Mouse (Mus musculus): ENCODE measurements at regions not wholly inside any gene's neighbourhood (a gene's known extent, or its start where the extent isn't known, plus 50 kb on each side); places are given as distances from the start of the nearest gene placed in this dataset.

DNA sequence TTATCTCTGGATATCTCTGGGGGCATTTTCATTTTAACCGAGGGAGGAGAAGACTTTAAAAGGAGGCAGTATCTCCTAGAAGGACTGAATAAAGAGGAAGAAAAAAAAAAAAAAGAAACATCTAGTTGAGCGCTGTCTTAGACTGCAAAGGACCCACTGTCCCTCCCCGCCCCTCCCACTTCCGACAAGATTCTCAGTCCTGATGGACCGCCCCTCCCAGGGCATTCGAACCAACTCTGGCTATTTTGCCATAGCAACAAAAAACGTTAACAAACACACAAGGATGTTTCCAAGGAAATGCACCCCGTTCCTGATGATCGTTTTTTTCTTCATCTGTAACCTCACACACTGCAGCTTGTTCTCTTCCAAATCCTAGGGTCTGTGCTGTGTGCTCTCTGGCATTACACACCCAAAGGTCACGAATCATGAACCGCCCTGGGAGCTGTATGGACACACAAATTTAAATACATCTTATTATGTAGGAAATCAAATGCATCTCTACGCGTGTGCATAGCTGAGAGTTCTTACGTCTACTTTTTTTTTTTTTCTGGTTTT, 75.8 kb downstream of the Rnd3 start:
- no peak for DNase-seq

DNA sequence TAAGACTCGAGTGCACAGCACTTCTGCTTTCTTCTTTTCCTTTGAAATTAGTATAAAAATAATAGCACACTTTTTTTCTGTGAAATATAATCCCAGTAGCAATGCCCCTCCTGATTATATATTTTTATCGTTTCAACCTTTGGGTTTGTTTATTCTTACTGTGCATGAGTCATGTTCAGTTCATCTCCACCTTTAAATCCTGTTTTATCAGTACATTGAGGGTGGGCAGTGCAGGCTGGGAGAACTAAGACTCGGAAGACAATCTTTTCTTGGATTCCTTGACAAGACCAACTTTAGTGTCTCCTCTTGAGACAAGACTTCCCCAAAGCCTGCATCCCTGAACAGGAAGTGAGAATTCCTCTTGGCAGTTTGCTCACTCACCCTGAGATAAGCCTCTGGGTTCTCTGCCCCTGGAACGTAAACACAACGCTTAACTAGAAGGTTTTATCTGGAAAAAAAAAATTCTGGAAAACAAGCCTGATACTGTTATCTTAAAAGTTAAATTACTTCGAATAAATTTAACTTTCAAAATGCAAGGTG, 76.5 kb downstream of the Rnd3 start:
- DNase-seq = no peak

DNA sequence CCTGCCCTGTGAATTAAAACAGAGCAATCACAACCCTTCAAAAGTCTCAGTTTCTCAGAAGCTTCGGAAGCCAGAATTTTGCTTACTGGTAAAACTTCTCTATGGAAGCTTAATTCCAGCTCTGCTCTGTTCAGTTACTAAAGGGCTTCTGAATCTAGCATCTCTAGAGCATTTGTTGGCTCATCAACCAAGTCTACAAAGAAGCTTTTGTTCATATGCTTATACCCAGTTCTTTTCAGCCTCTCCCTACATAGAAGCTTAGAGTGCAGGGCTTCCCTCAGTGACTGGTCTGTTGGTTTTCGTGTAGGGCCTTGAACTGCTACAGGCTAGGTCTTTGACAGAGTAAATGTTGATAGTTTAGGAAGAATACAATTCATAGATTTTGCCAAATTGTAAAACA, 78.0 kb downstream of the Rnd3 start:
- no peak for DNase-seq

DNA sequence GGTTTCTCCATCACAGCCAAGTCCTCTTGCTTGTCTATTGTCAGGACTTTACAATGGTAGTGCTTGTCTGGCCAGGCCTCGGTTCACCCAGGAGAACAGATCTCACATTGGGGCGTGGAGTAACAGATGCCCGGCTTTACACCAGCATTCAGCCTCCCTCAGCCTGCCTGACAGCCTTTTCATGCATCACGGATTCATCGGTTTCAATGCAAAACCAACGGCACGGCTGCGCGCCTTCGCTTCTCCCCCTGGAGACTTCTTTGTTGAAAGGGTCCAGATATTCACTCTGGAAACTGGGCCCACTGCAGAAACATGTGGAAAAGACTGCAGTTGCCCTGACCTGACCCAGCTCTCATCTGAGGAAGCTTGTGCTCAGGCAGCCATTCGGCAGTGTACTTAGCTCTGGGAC, 82.5 kb downstream of the Rnd3 start:
- peak; percentile 85 for DNase-seq

DNA sequence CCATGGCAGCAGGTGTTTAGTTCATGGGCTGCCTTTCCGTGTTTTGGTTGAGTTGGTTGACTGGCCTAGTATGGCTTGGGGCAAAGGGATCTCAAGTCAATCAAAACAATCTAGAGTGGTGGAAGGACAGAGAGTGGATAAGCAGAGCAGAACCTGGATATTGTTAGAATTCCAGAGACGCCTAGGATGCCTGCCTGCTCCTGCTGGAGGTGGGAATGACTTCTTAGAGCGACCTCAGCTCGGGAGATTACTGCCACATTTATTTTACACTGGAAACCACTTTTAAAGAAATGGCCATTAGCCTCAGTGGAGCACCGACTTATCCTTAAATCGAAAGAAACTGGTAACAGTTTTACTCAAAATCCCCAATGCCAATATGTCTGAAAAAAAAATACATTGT, 83.1 kb downstream of the Rnd3 start:
- no peak for DNase-seq

DNA sequence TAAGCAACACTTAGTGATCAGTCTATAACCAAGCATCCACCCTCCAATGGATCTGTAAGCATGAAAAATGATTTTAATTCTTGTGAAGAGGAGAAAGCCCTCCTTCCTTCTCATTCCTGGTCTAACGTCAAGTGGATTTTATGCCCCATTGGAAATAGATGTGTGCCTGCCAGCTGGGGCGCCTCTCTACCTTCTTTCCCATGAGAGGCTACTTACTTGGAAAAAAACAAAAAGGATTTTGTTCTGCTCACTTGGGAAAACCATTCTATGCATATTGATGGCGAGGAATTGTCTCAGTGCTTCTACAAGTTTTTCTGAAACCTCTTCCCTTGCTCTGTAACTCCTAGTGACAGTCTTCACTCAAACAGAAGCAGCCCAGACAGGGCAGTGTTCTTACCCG, 84.1 kb downstream of the Rnd3 start:
- no peak for DNase-seq

DNA sequence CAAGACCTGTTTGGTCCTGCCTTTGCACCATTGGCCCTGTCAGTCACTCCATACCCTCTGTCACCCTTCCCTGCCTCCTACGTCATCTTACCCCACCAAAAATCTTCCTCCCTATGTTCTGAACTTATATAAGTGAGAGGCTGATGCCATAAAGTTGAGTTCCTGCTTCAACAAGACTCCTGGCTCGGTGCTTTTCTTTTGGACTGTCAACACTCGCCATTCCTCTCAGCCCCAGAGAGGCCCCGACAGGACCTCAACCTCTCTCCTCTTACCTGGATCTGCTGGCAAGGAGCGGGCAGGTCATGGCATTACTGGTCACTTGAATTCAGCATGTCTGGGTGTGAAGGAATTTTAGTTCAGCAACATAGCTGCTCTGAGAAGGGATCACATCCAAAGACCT, 86.9 kb downstream of the Rnd3 start:
- DNase-seq = no peak

DNA sequence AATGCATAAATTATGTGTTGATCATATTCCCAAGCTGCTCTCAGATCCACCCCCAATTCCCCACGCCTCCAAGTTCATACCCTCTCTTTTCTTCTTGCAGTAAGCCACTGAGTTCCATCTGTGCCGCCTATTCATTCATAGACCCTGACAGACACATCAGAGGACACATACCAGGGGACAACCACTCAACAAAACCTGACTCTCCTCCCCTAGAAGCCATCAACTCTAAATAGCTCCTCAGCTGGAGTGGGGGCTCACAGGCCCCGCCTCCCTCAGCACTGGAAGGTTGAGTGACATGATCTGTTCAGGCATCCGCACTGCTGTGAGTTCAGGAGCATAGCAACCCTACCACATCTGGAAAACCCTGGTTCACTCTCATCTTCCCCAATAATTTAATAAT, 90.8 kb downstream of the Rnd3 start:
- no peak for DNase-seq

DNA sequence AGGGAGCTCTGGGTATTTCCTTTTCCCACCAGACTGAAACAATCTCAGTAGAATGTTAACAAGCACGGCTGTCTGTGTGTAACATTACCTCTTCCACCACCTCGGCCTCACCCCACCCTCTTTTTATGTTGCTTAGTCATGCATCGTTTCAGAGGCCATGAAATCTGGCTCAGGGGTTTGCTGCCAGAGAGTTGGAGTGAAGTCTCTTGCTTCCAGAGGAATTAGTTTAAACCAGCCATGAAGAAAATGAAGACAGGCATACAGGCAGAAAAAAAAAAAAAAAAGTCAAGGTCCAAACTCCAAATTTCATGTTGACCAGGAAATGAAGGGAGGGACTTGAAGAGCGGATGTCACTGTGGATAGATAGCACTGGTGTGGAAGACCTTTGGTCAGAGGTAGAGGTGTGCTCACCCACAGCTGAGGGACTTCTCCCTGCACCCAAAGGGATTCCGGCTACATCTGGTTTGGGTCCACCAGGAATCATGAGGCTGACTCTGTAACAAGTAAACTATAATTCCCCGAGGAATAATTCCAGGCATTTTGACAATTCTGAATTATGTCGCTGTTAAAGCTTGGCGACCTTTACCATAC, 92.7 kb downstream of the Rnd3 start:
- no peak for DNase-seq

DNA sequence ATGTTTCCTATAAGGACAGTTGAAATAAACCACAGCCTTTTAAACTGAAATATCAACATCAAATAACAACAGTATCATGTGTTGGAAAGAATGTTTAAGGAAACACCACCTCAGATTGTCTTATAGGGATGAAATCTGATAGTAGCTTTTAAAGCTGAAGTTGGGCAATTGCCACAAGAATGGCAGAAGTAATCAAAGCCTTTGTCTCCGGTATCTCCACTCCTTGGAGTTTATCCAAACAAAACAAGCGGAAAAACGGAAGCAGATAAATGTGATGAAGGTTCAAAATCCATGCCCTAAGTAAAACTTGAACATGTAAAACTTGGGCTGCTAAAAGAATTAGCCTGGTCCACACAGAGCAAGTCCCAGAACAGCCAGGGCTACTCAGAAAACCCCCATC, 93.6 kb downstream of the Rnd3 start:
- DNase-seq = no peak

DNA sequence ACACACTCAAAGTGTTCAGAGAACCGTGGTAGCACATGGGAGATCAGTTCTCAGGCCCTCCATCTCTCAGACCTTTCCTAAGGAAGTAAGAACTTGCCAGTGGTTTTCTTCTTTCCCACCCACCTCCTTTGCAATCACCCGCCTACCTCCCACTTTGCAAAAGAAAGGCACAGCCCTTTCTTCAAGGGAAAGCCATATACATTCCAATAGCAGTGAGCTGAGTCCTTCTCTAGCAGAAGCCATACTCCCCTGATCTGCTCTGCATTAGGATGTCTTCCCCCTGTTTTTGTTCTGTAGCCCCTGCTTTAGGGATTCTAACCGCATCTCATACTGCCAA, 99.1 kb downstream of the Rnd3 start:
- DNase-seq = no peak

DNA sequence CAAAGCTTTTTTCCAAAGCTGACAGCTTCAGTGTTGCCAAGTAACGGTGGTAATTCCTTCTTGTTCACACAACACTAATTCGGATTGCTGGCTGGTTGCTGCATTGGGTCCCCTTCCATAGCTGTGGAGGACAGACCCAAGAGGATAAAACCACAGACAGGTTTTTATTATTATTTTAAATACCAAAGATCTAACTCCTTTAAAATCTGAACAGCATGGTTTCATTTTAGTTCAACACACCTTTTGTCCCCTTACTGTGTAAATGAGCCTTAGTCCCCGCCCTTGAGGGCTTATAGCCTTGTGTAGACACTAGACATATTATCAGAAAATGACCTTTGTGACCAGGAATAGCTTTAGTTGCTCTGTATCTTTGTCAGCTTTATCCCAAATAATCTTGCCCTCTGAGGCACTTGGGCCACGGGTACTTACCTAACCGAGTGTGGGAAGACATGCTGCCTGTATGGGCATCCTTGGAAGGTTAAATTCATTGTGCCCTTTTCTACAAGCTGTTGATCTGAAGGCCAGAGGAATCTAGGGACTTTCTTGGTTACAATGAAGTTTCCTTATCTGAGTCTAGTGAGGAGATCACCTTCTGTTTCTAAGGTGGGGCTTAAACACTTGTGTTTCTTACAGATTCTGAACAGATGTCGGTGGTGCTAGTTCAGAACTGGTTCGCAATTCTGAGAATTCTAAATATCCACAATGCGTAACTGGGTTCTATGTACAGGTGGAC, 99.6 kb downstream of the Rnd3 start:
- DNase-seq = no peak

DNA sequence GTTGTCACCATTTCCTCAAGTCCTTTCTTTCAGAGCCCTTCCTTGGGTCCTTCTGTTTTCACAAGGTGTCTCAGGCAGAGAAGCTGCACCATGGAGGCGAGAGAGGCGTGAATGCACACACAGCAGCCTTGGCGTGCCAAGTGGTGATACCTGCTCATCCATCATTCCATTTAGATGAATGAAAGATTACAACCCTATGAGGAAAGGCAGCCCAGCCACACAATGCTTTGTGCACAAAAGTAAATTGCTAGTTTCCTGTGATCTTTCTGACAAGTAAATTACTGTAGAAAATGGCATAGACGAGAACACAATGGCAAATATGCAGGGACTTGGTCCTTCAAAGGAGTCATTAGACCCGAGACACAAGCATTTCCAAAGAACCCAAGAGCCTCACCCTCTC, 101.4 kb downstream of the Rnd3 start:
- DNase-seq = no peak

DNA sequence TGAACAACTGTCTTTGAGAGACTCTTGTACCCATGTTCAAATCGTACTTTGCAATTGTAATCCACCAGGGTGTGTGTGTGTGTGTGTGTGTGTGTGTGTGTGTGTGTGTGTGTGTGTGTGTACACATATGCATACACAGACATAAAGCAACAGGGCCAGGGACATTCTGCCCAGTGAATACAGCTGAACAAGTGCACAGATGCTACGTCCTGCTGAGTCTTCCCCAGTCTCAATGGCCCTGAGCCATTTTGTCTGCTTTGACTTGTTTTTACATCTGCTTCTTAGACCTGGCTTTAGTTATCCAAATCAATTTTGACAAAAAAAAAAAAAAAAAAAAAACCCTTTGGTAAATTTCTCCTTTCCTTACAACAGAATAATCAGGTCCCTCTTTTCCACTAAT, 103.3 kb downstream of the Rnd3 start:
- DNase-seq = no peak

DNA sequence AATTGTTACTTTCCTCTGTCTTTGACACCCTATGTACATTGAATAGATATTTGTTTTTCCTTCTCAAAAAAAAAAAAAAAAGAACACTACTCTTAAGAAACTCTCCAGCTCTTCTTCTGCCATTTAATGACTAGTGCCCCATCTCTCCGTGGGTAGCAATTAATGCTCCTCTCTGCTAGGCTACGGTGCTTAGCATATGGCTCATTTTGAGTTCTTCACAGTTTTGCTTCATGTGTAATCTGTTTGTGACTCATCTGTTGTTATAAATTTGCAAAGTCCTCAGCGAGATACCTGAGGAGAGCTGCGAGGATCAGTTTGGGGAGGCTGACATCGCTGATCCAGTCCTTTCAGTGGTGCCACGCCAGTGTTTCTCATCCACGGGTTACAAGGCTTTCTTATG, 107.8 kb downstream of the Rnd3 start:
- no peak for DNase-seq

DNA sequence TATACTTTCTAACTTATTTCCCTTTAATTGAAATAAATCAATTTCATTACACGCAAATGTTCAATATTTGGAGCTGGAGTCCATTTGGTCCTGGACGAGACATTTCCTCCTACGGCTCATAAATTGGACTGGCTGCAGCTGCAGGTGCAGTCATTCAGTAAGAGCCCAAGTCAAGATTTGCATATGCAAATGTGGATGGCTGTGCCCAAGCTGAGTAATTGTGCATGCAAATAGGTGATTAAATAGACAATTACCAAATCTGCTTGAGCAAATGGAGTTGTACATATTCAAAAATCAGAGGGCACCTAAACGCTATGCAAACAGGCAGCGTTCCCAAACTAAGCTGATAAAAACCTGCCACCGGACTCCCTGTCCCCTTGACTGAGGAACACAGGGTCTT, 110.2 kb downstream of the Rnd3 start:
- DNase-seq = no peak

DNA sequence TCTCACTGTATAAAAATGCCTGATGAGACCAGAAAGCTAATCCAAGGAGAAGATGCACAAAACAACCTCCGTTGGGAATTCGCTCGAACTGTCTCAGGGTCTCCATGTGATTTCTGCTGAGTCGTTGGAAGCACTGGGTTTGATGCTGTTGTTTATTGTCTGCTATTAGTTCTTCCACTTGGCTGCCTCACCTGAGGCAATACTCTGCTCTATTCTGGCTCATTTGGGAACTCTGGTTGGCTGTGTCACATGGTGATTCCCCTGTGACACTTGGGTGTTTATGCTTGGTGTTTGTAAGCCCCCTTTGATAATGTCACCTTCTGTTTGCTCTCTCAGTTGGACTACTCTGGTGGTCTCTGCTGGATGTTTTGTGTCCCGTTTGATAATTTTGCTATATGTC, 111.9 kb downstream of the Rnd3 start:
- peak; percentile 60 for DNase-seq

DNA sequence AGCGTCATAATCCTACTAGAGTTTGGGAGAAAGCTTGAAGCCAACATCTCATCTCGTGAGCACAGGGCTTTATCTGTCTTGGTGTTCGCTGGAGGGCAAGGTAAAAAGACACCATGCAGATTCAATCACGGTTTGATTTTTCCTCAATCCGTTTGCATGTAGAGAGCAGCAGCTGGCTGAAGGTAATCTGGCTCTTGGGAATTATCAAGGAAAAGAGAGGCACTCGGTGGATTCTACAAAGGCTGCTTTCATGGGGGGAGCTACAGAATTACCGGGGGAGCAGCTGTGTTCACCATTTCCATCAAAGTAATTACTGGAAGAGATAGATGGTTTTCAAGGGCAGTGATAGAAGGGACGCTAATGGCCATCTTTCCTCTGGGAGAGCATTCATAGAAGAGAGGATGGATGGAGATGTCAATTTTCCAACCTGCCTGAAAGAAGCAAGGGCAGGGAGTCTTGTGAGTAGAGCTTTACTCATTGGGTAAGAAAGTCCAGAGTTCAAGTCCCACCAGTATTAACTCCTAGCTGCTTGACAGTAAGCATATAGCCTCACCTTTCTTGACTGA, 112.6 kb downstream of the Rnd3 start:
- DNase-seq = no peak

DNA sequence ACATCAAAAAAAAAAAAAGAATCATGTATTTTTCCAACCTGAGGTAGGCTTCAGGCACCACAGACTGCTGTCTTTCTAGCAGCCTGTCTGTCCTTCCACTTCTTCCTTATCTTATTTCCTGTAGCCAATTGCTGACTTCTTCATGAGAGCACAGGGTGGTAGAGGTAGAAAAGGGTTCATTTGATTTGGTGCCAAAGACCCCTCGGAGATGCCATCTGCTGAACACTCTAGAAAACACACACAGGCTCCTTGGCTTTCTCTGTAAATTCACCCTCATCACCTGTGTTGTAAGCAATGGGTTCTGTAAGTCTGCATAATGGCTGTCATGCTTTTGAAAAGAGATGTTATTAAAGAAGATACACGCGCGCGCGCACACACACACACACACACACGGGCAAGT, 115.0 kb downstream of the Rnd3 start:
- no peak for DNase-seq

DNA sequence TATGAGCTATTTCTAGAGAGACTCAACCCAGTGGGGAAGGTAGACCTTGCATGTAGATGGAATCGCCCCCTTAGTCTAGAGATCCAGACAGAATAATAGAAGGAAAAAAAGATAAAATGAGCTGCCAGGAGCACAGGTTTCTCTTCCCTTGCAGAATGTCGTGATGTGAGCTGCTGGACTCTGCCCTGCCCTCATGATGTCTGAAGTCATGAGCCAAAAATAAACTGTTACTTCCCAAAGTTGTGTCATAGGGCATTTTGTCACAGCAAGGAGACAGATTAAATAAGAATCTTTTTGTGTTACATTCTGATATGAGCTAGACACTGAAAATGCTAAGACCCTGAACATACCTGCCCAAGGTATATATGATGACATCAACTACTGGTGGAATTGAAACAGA, 126.4 kb downstream of the Rnd3 start:
- no peak for DNase-seq

DNA sequence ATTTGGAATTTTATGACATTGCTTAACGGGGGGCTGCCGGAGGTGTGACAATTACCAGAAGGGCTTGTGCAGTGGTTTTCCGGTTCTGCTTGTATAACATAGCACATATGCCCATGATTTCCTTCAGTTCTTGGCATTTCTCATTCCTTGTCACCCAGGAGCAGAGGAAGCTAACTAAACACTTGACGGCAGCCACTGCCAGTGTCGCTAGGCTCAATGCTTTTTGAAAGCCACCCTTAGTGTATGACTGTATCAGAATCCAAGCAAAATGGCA, 132.8 kb downstream of the Rnd3 start:
- DNase-seq = no peak

DNA sequence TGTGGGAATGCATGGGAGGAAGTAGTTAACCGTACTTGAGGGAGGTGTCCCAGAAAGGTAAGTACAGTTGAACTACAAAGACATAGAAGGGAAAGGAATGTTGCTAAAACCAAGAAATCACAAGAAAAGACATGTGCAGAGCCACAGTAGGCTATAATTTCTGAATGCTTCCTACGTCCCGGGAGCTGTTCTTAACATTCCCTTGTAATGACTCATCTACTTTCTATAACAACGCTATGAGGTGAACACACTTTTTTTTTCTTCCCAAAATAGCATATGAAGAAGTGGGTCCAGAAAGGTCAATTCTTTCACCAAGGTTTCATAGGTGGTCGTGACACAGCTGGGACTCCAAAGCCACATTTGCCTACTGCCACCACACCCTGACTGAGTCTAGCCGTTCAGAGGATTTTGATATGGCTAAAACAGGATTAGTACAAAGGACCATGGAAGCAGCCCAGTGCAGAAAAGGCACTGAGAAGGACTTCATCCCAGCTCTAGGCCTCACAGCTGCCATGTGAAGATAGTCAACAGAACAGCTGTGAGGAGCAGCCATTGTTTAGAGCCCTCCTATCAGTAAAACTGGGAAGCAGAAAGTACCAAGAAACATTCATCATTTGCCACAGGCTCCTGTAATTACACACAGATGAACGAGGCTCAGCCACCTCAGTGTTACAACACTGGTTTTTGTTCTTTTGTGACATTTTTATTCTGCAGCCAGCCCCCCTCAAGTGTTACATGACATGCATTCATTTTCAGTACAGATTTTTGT, 133.4 kb downstream of the Rnd3 start:
- no peak for DNase-seq

DNA sequence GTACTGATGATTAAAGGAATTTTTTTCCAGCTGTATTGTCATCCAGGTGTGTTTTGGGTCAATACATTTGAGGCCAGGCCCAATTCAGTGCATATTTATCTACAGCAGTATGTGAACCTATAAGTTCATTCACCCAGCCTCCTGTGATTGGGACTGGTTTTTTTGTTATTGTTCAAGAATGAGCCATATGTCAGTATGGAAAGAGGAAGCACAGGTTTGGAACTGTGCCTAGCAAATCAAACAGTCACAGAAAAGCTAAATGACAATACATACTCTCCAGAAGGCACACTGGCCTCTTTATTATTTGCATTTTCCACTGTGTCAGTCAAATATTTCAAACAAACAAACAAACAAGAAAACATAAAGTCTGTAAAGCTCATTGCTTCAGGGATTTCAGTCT, 134.7 kb downstream of the Rnd3 start:
- DNase-seq = no peak

DNA sequence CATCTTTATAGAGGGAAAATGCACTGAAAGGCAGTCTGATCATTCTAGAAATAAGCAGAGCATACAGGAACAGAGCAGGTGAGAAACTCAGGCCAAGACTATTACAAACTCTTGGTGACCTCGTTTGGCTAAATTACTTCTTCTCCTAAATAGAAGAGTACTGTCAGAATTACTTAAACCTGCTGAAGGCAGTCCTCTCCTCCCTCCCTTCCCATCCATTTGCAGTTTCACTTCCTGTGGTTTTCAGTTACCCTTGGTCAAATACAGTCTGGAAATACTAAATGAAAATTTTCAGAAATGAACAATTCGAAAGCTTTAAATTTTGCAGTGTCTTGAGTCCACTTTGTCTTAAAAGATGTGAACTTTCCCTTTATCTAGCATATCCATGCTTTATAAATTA, 135.8 kb downstream of the Rnd3 start:
- DNase-seq = no peak

Measured in retina, postnatal 1 day (tissue).